10 mouse cellular contexts compared by ENCODE assay signal in the genomic region with DNA sequence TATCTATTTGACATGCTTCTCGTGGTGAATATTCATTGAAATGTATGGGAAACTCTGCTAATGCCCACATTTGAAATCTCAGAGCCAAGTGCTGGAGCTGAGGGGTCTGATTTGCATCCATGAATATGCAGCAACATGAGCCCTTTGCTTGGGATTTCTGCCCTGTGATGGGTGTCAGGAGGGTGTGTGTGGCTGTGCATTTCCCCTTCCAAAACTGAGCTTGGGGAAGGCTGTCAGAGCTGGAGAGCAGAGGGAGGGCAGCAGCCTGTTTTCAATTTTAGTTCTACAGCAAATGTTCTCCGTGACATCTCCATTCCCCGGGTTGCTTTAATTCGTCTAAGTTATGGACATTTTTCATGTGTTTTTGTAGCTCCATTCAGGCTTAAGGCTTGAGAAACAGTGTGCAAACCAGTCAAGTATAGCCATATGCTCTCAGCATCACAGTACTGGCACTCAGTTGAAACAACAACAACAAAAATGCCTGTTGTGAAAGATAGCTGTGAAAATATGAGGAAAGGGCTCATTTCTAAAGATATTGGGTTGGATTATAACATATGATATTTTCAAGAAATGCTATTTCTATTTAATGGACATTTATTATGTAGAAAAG.
"Had no signal": no experiment of that assay in that cellular context is flagged by ENCODE, and none has a peak within 500 bp of the region (broad histone marks: within the 10 kb centered on the region; RNA-seq: fewer than 3 reads in every experiment).

No protein-coding gene starts in this region.

- H3K4me1 ChIP-seq: liver, embryonic 15.5 days had no signal

- H3K4me2 ChIP-seq: liver, embryonic 11.5 days; liver, embryonic 15.5 days had no signal

- DNase-seq: kidney, postnatal 10 days; kidney, postnatal 4 days; lung, adult 2 months; lung, postnatal 36 days; right cerebral cortex, postnatal 14 days; thymus, postnatal 4 days had no signal

- H3K27me3 ChIP-seq: liver, embryonic 15.5 days had no signal

- H3K4me3 ChIP-seq: layer of hippocampus, adult 2 months; liver, embryonic 15.5 days had no signal

- H3K36me3 ChIP-seq: liver, embryonic 15.5 days had no signal

- ATAC-seq: lung, postnatal 0 days had no signal

- H3K27ac ChIP-seq: layer of hippocampus, adult 2 months; liver, embryonic 15.5 days had no signal

- H3K9me3 ChIP-seq: liver, embryonic 15.5 days had no signal

- H3K9ac ChIP-seq: liver, embryonic 15.5 days had no signal
